Mouse (Mus musculus) G1E-ER4 (cell line): Measurements from ENCODE around the gene Gnat1. TPM values are rescaled to one million over a fixed set of nuclear protein-coding genes. Genes with fewer than 3 reads are reported as not detected.

ENCODE experiments used
- GATA1 ChIP-seq: IDR thresholded peaks from one replicate; pipeline ENCODE4 v1.8.0; 2012; ENCODE audit warnings: low read length, inconsistent platforms
- polyA plus RNA-seq: library from polyadenylated mRNA; stranded (reverse); fragments of >175 nt; gene quantifications from 2 replicates; pipeline ENCODE4 v1.2.3, GENCODE M21; 2012

The Gnat1 gene
- polyA plus RNA-seq = not detected in 2 replicates

GRCm38 (mm10) chr9:107679501-107679900 lies at the start of gene Gnat1:
Gnat1 (minus strand) TSS chr9:107679712.
- no peak for TF ChIP-seq GATA1

- TF ChIP-seq GATA1 = no peak
These were observed 49.6 kb upstream of the Gnat1 start for GRCm38 (mm10) chr9:107728919-107729670.

GRCm38 (mm10) chr9:107727041-107727440 lies 47.5 kb upstream of the Gnat1 start:
- no peak for TF ChIP-seq GATA1

- TF ChIP-seq GATA1 = no peak
These were observed 45.3 kb upstream of the Gnat1 start for GRCm38 (mm10) chr9:107724796-107725195.

- no peak for TF ChIP-seq GATA1
These were observed 44.5 kb upstream of the Gnat1 start for GRCm38 (mm10) chr9:107723794-107724531.

GRCm38 (mm10) chr9:107723292-107723691 lies 43.8 kb upstream of the Gnat1 start:
- TF ChIP-seq GATA1 = no peak

- TF ChIP-seq GATA1 = no peak
These were observed 39.4 kb upstream of the Gnat1 start for GRCm38 (mm10) chr9:107718781-107719540.

- TF ChIP-seq GATA1 = no peak
These were observed 37.4 kb upstream of the Gnat1 start for GRCm38 (mm10) chr9:107716951-107717350.

- TF ChIP-seq GATA1 = no peak
These were observed 36.1 kb upstream of the Gnat1 start for GRCm38 (mm10) chr9:107715632-107716031.

GRCm38 (mm10) chr9:107714221-107714952 lies 34.9 kb upstream of the Gnat1 start:
- no peak for TF ChIP-seq GATA1

GRCm38 (mm10) chr9:107709697-107710483 lies 30.4 kb upstream of the Gnat1 start, which contains the start of gene Sema3f:
Sema3f (minus strand) TSS chr9:107710475.
- TF ChIP-seq GATA1 = no peak

- no peak for TF ChIP-seq GATA1
These were observed 29.7 kb upstream of the Gnat1 start for GRCm38 (mm10) chr9:107709096-107709696.

GRCm38 (mm10) chr9:107708439-107709095 lies 29.1 kb upstream of the Gnat1 start:
- TF ChIP-seq GATA1 = no peak
